Mouse (Mus musculus) macrophage (primary cell): ENCODE results near the gene 6330409D20Rik. TPM values are rescaled to one million over a fixed set of nuclear protein-coding genes. Genes with fewer than 3 reads are reported as not detected.
A peak's percentile ranks its signal among the peaks of the same experiment; 100 is the strongest.

Experiments
- H3K27ac ChIP-seq: fragments of 350-480 bp; formaldehyde crosslinking; 2 replicates; pipeline ENCODE4 v1.9.0; 2021
- H3K36me3 ChIP-seq: fragments of 350-480 bp; formaldehyde crosslinking; 2 replicates; pipeline ENCODE4 v1.9.0; 2021; ENCODE audit errors: inconsistent target
- H3K4me3 ChIP-seq: fragments of 350-480 bp; formaldehyde crosslinking; 2 replicates; pipeline ENCODE4 v1.9.0; 2021; ENCODE audit errors: inconsistent target
- H3K79me2 ChIP-seq: fragments of 350-480 bp; formaldehyde crosslinking; 2 replicates; pipeline ENCODE4 v1.9.0; 2021; ENCODE audit errors: inconsistent target
- WGBS: methylation state at CpG from one replicate; pipeline ENCODE4 v1.1.7; 2026; ENCODE audit warnings: inconsistent platforms; ENCODE audit not compliant: missing documents; 5-methylcytosine and 5-hydroxymethylcytosine counted together
- polyA plus RNA-seq: library from polyadenylated mRNA; stranded (reverse); fragments of 250-400 nt; gene quantifications from 3 replicates; pipeline ENCODE4 v1.2.4, GENCODE M21; 2018; ENCODE audit warnings: inconsistent platforms

The 6330409D20Rik gene
- polyA plus RNA-seq, 1 experiment from 2014 or later: not detected

- H3K4me3 ChIP-seq: no peak overlapping the region
- H3K27ac ChIP-seq: no peak overlapping the region
- 94% methylated on average over 17 of the region's 18 CpGs for WGBS
- peaks cover 21% of the 10 kb centered on the region; the same call in 1 of the 2 replicates for H3K79me2 ChIP-seq
- peaks cover 20% of the 10 kb centered on the region for H3K36me3 ChIP-seq
These were observed 1.3 kb upstream of the 6330409D20Rik start for GRCm38 (mm10) chr2:32742173-32742531.

DNA sequence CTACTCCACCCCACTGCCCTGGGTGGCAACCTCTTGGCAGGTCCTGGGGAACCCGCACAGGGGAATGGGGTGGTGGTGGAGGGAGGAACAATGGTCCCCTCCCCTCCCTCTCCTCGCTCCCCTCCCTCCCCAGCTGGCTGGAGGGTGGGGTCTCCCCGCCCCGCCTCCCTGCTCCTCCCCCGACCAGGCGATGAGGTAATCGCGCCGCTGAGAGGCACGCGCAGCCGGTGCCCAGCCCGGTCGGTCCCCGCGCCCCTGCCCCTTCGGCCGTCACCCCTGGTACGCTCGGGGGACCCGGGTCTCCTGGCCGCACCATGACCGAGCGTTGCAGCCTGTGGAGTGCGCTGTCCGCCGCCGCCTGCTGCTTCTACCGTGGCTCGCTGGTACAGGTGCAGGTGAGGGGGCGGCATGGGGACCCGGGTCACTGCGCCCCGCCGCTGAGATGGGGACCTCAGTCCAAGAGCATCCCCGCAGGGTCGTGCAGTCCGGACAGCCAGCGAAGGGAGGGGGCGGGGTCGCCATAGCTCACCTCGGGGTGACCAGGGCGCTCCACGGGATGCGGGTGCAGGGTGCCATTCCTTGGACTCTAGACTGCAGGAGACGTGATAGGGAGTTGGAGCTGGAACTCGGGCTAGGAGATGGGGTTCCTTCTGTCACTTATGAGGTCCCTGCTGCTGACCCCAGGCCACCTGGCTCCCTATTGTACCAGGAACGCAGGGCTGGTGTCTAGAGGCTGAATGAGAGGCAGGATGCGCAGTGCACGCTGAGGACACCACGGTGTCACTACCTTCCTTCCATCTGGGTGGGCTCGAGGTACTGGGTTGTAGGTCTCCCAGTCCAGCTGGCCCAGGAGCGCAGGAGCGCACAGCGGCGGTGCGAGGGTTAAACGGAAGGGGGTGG lies 707 bp upstream of the 6330409D20Rik start:
- Histone ChIP-seq H3K4me3 (no peak overlapping the region), H3K36me3 (peaks cover 14% of the 10 kb centered on the region; the same call in 1 of the 2 replicates)

GRCm38 (mm10) chr2:32739311-32739710 lies 1.5 kb downstream of the 6330409D20Rik start:
- H3K4me3 ChIP-seq: no peak overlapping the region
- WGBS: 97% methylated on average over 4 of the region's 4 CpGs
- no peaks in the 10 kb centered on the region for H3K36me3 ChIP-seq
- no peak overlapping the region for H3K27ac ChIP-seq
- H3K79me2 ChIP-seq: peaks cover 21% of the 10 kb centered on the region; the same call in 1 of the 2 replicates

More for the DNA sequence above, 707 bp upstream of the 6330409D20Rik start:
- peaks cover 21% of the 10 kb centered on the region; the same call in 1 of the 2 replicates for H3K79me2 ChIP-seq
- no peak overlapping the region for H3K27ac ChIP-seq
- WGBS: 90% methylated on average over 49 of the region's 58 CpGs

DNA sequence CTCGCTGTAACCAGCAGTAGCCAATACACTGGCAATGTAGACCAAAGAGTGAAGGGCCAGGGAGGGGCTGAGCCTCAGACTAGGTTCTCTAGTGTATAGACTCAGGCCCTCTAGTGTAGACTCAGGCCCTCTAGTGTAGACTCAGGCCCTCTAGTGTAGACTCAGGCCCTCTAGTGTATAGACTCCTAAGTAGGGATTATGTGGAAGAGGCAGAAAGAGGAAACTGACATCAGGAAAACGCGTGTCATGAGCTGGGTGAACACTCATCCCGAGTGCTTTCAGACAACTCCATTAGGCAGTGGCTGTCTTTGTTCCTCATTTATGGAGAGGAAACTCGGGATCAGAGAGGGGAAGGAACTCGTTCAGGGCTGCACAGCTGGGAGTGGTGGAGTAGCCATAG lies 3.8 kb downstream of the 6330409D20Rik start:
- Histone ChIP-seq H3K36me3 (no peaks in the 10 kb centered on the region), H3K79me2 (peaks cover 21% of the 10 kb centered on the region; the same call in 1 of the 2 replicates), H3K4me3 (no peak overlapping the region), H3K27ac (peak overlapping the region; percentile 73)
- WGBS: 31% methylated on average over 6 of the region's 6 CpGs

DNA sequence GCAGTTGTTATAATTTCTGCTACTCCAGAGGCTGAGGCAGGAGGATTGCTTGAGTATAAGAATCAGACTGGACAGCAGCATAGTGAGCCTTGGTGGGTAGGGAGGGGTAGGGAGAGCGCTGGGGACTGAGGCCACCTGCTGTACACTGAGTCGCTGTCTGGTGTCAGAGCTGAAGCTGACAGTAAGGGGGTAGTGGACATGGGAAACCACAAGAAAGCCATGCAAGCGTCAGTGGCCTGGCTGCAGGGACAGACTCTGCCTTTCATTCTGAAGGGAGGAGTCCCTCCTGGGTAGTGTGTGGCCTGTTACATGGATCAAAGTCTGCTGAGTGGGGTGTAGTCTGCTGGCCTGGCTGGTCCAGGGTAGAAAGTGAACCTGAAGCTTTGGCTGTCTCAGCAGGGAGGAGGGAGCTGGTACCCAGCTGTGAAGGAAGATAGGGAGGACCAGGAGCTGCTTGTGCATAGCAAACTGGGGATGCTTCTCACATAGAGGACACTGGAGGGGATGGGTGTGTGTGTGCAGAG lies 4.4 kb downstream of the 6330409D20Rik start:
- no peaks in the 10 kb centered on the region for H3K36me3 ChIP-seq
- H3K27ac ChIP-seq: peak overlapping the region; percentile 73
- WGBS: 73% methylated on average over 3 of the region's 3 CpGs
- H3K79me2 ChIP-seq: peaks cover 17% of the 10 kb centered on the region; the same call in 1 of the 2 replicates
- no peak overlapping the region for H3K4me3 ChIP-seq

DNA sequence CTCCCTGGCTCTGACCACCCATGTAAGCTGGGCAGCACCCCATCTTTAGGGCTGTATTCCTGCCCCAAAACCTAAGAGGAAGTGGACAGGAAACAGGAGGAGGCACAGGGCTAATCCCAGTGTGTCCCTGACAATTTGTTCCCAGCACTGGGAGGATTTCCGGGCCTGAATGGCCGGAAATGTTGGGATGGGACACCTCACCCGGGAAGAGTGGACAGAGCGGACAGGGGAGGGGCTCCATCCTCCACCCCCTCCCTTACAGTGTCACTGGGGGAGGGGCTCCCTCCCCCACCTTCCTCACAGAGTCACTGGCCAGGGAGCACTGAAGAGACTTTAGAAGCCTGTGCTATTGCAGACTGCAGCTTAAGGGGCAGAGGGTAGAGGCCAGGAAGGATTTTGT lies 5.9 kb downstream of the 6330409D20Rik start:
- Histone ChIP-seq H3K4me3 (no peak overlapping the region), H3K36me3 (no peaks in the 10 kb centered on the region), H3K27ac (no peak overlapping the region), H3K79me2 (peaks cover 8% of the 10 kb centered on the region; the same call in 1 of the 2 replicates)
- 76% methylated on average over 4 of the region's 4 CpGs for WGBS

- Histone ChIP-seq H3K27ac (no peak overlapping the region), H3K36me3 (no peaks in the 10 kb centered on the region), H3K79me2 (peaks cover 3% of the 10 kb centered on the region; the same call in 1 of the 2 replicates), H3K4me3 (no peak overlapping the region)
- WGBS: 90% methylated on average over 4 of the region's 4 CpGs
These were observed 6.3 kb downstream of the 6330409D20Rik start for GRCm38 (mm10) chr2:32734480-32734879.

DNA sequence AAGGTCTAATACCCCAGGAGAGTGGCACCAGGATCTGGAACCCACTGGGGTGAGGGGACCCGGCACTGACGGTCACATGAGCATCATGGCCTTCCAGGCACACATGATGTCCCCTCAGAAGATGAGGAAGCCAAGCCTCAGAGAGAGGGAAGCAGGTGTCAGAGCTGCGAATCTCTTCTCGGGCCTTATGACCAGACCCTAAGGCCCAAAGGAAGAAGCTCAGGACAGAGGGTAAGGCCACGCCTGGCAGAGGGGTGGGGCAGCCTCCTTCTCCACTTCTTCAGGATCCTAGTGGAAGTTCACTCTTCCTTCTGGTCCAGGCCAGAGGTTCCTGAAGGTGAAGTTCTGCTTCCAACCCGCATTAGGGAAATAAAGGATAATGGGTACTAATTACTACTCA lies 8.1 kb downstream of the 6330409D20Rik start:
- H3K27ac ChIP-seq: no peak overlapping the region
- WGBS: 86% methylated on average over 6 of the region's 6 CpGs
- no peaks in the 10 kb centered on the region for H3K36me3 ChIP-seq
- H3K79me2 ChIP-seq: peaks cover 12% of the 10 kb centered on the region; the same call in 1 of the 2 replicates
- H3K4me3 ChIP-seq: no peak overlapping the region

DNA sequence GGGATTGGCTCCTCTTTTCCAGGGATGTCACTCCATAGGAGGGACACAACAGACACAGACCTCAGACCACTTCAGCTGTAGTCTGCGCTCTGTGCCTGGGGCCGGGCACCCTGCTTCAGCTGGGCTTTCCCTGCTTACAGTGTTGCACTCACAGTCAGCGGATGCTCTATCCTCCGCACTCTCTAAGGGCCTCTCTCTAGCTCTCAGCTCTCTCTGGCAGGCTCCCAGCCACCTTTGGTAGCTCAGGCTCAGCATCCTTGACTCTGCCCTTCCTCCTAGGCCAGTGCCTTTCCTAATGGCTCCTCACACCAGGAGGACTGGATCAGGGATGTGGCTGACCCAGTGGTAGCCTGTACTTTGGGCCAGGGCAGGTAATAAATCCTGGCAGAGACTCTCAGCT lies 8.9 kb downstream of the 6330409D20Rik start:
- Histone ChIP-seq H3K79me2 (peaks cover 14% of the 10 kb centered on the region; the same call in 1 of the 2 replicates), H3K4me3 (no peak overlapping the region), H3K36me3 (no peaks in the 10 kb centered on the region), H3K27ac (no peak overlapping the region)
- WGBS: 98% methylated on average over 4 of the region's 4 CpGs

DNA sequence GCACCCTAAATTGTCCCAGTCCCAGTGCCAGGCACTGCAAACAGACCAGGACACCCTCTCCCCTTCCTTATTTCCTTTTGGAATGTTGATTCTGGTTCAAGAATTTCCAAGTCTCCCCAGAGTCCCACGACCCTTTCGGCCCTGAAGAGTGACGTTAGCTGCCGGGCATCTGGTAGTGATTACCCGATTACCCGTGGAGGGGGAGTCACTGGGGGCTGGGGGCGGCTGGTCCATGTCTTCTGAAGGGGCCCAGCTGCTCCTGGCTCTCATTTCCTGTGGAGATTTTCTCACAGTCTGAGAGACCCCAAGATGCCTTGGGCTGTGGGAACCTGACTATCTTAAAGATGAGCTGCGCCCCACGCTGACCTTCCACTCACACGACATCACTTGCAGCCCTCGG lies 10.0 kb downstream of the 6330409D20Rik start:
- H3K27ac ChIP-seq: no peak overlapping the region
- no peaks in the 10 kb centered on the region for H3K36me3 ChIP-seq
- WGBS: 91% methylated on average over 11 of the region's 11 CpGs

DNA sequence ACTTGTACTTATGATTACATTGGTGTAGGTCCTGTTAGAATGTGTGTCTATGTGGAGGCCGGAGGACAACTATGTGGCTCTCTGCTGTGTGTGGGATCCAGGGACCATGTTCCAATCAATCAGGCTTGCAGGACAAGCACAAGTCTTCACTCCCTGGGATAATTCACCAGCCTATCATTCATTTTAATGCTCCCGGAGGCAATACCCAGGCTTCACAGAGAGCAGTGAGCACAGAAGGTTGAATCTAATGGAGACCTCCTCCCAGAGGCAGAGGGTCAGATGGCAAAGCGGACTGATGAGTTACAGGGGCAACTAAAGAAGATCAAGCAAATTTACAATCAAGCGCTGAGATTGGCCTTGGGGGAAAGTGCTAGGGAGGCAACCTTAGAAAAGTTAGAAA lies 11.3 kb downstream of the 6330409D20Rik start:
- H3K79me2 ChIP-seq: peaks cover 30% of the 10 kb centered on the region; the same call in 1 of the 2 replicates
- H3K36me3 ChIP-seq: peaks cover 9% of the 10 kb centered on the region; the same call in 1 of the 2 replicates
- WGBS: 95% methylated on average over 4 of the region's 4 CpGs
- H3K27ac ChIP-seq: no peak overlapping the region
- H3K4me3 ChIP-seq: no peak overlapping the region

More for the DNA sequence above, 10.0 kb downstream of the 6330409D20Rik start:
- H3K4me3 ChIP-seq: no peak overlapping the region
- peaks cover 20% of the 10 kb centered on the region; the same call in 1 of the 2 replicates for H3K79me2 ChIP-seq

DNA sequence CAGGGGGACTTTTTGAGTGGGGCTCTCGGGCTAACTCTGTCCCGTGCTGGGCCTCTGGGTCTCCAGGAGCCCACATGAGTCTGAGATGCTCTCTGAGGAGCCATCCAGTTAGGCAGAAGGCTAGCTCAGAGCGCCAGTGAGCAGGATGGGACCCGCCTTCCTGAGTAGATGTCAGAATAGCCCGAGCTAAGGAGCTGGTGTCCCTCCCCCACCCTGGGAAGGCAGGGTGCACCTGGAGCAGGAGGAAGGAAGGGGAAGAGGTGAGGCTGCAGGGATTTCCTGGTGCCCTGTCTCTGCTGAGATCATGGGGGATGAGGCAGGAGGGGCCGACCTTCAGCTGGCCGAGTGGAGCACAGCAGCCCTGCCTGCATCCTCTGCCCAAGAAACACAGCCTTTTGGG lies 12.4 kb downstream of the 6330409D20Rik start:
- H3K36me3 ChIP-seq: peaks cover 9% of the 10 kb centered on the region; the same call in 1 of the 2 replicates
- WGBS: 72% methylated on average over 6 of the region's 7 CpGs
- no peak overlapping the region for H3K27ac ChIP-seq
- no peak overlapping the region for H3K4me3 ChIP-seq
- H3K79me2 ChIP-seq: peaks cover 41% of the 10 kb centered on the region

GRCm38 (mm10) chr2:32727435-32727834 lies 13.4 kb downstream of the 6330409D20Rik start:
- H3K36me3 ChIP-seq: peaks cover 9% of the 10 kb centered on the region; the same call in 1 of the 2 replicates
- H3K4me3 ChIP-seq: peak overlapping the region; percentile 24
- WGBS: 9% methylated on average over 16 of the region's 16 CpGs
- peak overlapping the region; percentile 10; the same call in 1 of the 2 replicates for H3K27ac ChIP-seq
- peaks cover 51% of the 10 kb centered on the region for H3K79me2 ChIP-seq

GRCm38 (mm10) chr2:32724832-32725790 lies 15.7 kb downstream of the 6330409D20Rik start:
- Histone ChIP-seq H3K79me2 (peaks cover 73% of the 10 kb centered on the region), H3K36me3 (peaks cover 9% of the 10 kb centered on the region; the same call in 1 of the 2 replicates), H3K27ac (no peak overlapping the region), H3K4me3 (no peak overlapping the region)
- 92% methylated on average over 16 of the region's 16 CpGs for WGBS
